Mouse (Mus musculus) telencephalon, adult 2 months (tissue): ENCODE data around the gene Bbc3.
"Not testable (repeated sequence)": the region's sequence is repeated elsewhere in the genome, so short reads cannot be mapped to it uniquely, and the experiment has no call there.

Experiments used
- DNase-seq: peaks from one replicate; pipeline ENCODE4 v3.0.0-alpha.2; 2011; ENCODE audit warnings: low read depth, low spot score

Bbc3 gene

DNA sequence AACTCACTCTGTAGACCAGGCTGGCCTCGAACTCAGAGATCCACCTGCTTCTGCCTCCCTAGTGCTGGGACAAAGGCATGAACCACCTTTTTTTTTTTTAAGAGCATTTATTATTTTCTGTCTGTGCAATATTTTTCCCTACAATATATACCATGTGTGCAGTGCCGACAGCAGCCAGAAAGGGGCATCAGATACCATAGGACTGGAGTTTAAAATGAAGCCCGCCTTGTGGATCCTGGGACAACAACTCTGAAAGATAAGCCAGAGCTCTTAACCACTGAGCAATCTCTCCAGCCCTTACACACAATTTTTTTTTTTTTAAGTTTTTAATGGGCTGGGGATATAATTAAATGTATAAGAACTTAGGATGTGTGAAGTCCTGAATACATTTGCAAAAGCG, 13.8 kb upstream of the Bbc3 start:
- DNase-seq: no peak

DNA sequence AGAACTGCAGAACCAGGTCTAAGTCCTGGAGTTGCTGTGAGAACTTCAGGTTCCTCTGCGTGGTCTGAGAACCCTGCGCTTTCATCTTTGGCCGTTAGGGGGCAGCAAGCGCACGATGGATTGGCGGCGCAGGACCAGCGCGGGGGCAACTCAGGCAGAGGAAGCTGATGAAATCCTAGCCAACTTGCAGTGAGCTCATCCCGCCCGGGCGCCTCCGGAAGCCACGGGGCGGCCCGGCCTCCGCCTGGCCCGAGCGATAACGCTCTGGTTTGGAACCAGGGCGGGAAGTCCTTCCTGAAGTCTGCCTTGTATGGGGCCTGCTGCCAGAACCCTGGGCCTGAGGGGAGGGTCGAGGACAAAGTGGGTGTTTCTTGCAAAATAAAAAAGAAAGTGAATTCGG, 13.4 kb upstream of the Bbc3 start:
- peak; percentile 80 for DNase-seq

GRCm38 (mm10) chr7:16295321-16295900, 12.8 kb upstream of the Bbc3 start:
- peak; percentile 86 for DNase-seq

DNA sequence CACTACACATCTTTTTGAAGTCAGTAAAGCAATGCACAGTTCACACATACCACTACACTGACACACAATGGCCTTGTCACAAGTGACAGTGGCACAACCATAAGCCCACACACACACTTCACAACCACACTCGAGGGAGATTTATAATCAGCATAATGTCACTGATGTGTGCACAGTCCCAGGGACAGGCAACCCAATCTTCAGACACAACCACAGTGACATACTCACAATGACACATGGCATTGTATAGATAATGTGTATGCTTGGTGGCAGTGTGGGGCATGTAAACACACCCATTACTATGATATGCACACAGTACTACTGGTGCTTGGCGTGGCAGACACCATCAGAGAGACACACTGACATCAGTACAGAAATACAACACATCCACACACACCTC, 12.0 kb upstream of the Bbc3 start:
- DNase-seq: no peak

GRCm38 (mm10) chr7:16296766-16297390, 11.3 kb upstream of the Bbc3 start:
- peak; percentile 73 for DNase-seq

GRCm38 (mm10) chr7:16297616-16298015, 10.6 kb upstream of the Bbc3 start:
- no peak for DNase-seq

DNA sequence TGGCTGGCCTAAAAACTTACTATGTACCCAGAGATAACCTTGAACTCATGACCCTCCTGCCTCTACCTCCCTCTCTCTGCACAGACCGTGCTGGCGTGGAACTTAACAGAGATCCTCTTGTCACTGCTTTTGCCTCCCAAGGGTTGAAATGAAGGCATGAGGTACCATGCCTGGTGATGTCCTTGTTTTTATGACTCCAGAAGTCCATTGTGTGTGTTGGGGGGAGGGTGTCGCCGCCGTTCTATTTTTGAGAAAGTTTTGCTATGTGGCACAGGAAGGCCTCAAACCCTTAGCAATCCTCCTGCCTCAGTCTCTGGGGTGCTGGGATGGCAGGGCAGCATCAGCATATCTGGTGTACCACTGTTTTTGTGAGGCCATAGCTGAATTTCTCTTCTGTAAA, 9.3 kb upstream of the Bbc3 start:
- DNase-seq: no peak

GRCm38 (mm10) chr7:16299419-16300035, 8.7 kb upstream of the Bbc3 start:
- DNase-seq: peak; percentile 87

DNA sequence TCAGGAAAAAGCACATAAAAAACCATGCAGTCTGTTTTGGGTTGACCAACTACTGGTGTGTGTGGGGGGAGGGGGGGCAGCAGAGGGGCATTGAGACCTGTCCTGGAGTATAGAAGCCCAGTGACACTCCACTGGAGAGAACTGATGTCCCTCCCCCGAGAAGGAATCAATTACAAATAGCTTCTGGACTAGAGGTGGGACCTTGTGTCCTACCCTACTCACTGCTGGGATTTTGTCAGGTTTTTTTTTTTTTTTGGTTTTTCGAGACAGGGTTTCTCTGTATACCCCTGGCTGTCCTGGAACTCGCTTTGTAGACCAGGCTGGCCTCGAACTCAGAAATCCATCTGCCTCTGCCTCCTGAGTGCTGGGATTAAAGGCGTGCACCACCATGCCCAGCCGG, 1.1 kb upstream of the Bbc3 start:
- not testable (repeated sequence) for DNase-seq

DNA sequence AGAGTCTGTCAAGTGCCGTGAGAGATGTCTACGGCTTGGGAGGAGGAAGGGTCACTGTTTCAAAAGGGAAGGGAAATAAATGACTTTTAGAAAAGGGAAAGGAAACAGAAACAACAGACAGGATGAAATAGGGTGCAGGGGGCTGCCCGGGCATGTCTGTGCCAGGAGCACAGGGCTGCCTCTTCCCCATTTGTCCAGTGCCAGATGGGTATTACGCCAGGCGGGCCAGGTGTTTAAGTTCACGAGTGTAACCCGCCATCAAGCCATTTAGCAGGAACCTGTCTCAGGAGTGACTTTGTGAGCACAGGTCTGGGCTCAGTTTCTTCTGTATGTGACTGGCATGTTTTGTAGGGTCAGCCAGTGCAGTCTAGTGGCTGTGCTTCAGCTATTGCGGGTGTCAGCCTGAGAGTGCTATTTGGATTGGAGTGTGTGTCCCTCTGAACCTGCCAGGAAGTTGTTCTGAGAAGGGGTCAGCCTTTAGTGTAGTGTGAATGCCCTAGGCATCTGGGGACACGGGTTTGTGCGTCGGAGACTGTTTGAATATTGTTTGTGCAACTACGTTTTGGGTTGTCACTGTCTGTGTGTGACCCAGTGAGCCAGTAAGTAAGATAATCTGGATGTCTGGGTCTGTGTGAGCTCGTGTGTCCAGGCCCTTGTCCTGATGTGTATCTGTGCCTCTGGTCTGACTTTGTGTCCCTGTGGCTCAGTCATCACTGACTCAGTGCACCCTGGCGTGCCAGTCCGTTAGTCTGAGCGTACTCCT, 543 bp downstream of the Bbc3 start:
- DNase-seq: no peak

DNA sequence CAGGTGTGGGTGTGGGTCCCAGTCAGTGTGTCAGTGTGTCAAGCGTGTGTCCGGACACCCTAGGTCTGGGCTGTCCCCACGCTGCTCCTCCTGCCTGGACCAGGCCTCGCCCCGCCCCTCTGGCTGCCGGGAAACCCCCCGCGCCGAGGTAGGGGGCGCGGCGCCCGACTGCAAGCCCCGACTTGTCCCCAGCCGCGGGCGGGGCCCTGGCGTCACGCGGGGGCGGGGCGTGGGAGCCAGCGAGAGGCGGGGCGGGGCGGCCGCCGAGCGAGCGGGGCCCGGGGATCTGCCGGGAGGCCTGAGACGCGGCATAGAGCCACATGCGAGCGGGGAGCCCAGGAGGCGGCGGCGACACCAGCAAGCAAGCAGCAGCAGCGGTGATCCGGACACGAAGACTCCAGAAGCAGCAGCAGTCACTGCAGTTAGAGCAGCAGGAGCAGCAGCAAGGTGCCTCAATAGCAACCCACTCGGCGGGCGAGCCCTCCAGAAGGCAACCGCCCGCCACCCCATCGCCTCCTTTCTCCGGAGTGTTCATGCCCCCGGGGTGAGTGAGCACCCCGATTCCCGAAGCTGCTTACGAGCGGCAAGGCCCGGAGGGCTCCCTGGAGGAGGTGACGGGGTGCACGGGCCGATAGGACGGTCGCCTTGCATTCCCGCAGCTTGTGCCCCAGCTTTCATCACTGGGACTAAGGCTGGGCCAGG, 1.3 kb downstream of the Bbc3 start:
- DNase-seq: no peak

- no peak for DNase-seq
Measured at GRCm38 (mm10) chr7:16310020-16310520, 1.9 kb downstream of the Bbc3 start.

- DNase-seq: peak; percentile 48
Measured at GRCm38 (mm10) chr7:16310521-16311452, 2.6 kb downstream of the Bbc3 start.

DNA sequence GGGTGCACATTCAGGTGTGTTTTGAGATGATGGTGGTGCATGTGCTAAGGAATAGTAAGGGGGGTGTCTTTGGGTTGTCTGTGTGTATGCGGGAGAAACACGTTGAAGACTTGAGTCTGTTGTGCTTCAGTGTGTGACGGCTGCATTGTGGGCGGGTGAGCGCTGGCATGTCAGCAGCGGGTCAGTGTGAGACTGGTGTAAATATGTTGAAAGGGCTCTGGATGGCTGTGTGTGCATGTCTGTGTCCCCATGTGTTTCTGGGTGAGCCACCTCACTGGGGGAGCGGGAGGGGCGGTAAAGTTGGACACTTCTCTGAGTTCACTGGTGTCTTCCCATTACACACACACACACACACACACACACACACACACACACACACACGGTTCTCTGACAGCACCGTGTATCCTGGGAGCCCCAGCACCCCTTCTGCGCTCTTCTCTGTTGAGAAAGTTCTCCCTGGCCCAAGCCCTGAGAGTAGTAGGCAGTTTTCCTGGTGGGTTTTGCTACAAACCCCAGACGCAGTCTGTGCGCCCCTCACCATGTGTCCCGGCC, 3.3 kb downstream of the Bbc3 start:
- DNase-seq: no peak

DNA sequence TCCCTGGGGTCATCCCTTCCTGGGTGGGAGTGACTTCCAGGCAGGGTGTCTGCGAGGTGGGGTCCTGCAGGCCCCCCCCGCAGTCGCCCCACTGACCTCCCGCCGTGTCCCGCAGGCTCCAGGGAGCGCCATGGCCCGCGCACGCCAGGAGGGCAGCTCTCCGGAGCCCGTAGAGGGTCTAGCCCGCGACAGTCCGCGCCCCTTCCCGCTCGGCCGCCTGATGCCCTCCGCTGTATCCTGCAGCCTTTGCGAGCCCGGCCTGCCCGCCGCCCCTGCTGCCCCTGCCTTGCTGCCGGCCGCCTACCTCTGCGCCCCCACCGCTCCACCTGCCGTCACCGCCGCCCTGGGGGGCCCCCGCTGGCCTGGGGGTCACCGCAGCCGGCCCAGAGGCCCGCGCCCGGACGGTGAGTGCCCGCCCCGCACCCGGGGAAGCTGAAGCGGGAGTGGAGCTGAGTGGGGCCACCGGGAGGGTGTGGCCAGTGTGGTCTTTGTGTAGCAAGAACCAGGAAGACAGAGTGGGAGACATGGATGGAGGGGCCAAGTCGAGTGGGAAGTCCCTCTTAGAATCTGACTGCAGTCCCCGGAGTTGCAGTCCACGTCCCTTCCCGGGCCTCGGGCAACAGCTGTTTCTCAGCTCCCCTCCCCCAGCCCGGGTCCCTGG, 3.9 kb downstream of the Bbc3 start:
- DNase-seq: no peak

DNA sequence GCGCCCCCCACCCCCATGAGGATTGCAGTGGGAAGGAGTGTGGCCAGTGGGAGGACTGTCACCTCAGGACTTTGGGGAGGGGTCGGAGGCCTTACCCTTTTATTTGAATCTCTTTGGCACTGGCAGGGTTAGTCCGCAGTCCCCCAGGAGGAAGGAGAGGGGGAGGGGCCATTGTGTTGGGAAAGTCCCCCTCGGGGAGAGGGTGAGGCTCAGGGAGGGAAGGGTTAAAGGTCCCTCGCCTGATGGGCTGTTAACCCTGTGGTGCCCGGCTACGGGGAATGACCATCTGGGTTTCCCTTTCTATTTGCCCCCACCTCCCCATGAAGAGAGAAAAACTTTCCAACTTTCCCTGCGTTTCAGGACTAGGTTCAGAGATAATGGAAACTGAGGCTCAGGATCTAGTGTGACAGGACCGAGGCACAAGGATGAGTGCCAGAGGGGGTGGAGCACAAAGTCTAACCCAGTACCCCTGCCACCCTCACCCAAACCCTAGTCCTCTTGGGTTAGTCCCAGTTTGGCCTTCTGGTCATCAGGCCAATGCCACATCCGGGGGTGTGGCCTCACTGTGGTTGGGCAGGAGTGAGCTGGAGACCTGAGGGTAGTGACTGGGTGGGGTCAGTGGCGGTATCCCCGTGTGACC, 4.6 kb downstream of the Bbc3 start:
- DNase-seq: no peak

GRCm38 (mm10) chr7:16313481-16314220, 5.5 kb downstream of the Bbc3 start:
- no peak for DNase-seq

GRCm38 (mm10) chr7:16314221-16314775, 6.1 kb downstream of the Bbc3 start:
- no peak for DNase-seq
